Mouse (Mus musculus): Measurements from ENCODE around the gene Dazap2.
"Not testable (repeated sequence)": the region's sequence is repeated elsewhere in the genome, so short reads cannot be mapped to it uniquely, and the experiment has no call there.

Gene Dazap2

GRCm38 (mm10) chr15:100611951-100612350, 3.2 kb upstream of the Dazap2 start:
- in situ Hi-C loops (cut with MboI, MseI) = loop anchor here (5.0 kb wide), 2 partner anchors 65 to 140 kb away; no protein-coding TSS in a partner anchor

- in situ Hi-C loops (cut with MboI, MseI) = loop anchor here (5.0 kb wide), 2 partner anchors 65 to 140 kb away; no protein-coding TSS in a partner anchor
Measured at GRCm38 (mm10) chr15:100612432-100612831, 2.7 kb upstream of the Dazap2 start.

GRCm38 (mm10) chr15:100613584-100613983, 1.6 kb upstream of the Dazap2 start:
- in situ Hi-C loops (cut with MboI, MseI) = loop anchor here (5.0 kb wide), 2 partner anchors 66 to 141 kb away; no protein-coding TSS in a partner anchor

GRCm38 (mm10) chr15:100614218-100614995, 742 bp upstream of the Dazap2 start:
- in situ Hi-C loops (cut with MboI, MseI) = loop anchor here (5.0 kb wide), 2 partner anchors 67 to 142 kb away; no protein-coding TSS in a partner anchor

GRCm38 (mm10) chr15:100615825-100616220, 674 bp downstream of the Dazap2 start:
- in situ Hi-C loops (cut with MboI, MseI) = no loop called here

- in situ Hi-C loops (cut with MboI, MseI) = no loop called here
Measured at GRCm38 (mm10) chr15:100616221-100616620, 1.1 kb downstream of the Dazap2 start.

- in situ Hi-C loops (cut with MboI, MseI) = no loop called here
Measured at GRCm38 (mm10) chr15:100619200-100619599, 4.1 kb downstream of the Dazap2 start.

GRCm38 (mm10) chr15:100621671-100622070, 6.5 kb downstream of the Dazap2 start:
- in situ Hi-C loops (cut with MboI, MseI) = not testable (repeated sequence)

GRCm38 (mm10) chr15:100622164-100622563, 7.0 kb downstream of the Dazap2 start:
- in situ Hi-C loops (cut with MboI, MseI) = no loop called here

- in situ Hi-C loops (cut with MboI, MseI) = no loop called here
Measured at GRCm38 (mm10) chr15:100623754-100624153, 8.6 kb downstream of the Dazap2 start.

GRCm38 (mm10) chr15:100624435-100624834, 9.3 kb downstream of the Dazap2 start:
- in situ Hi-C loops (cut with MboI, MseI) = no loop called here

- in situ Hi-C loops (cut with MboI, MseI) = no loop called here
Measured at GRCm38 (mm10) chr15:100627287-100627686, 12.1 kb downstream of the Dazap2 start.

- in situ Hi-C loops (cut with MboI, MseI) = no loop called here
Measured at GRCm38 (mm10) chr15:100627774-100628370, 12.7 kb downstream of the Dazap2 start.

GRCm38 (mm10) chr15:100628797-100629196, 13.6 kb downstream of the Dazap2 start:
- in situ Hi-C loops (cut with MboI, MseI) = no loop called here

GRCm38 (mm10) chr15:100630126-100630525, 15.0 kb downstream of the Dazap2 start:
- in situ Hi-C loops (cut with MboI, MseI) = no loop called here

GRCm38 (mm10) chr15:100631454-100632170, 16.5 kb downstream of the Dazap2 start:
- in situ Hi-C loops (cut with MboI, MseI) = no loop called here

- in situ Hi-C loops (cut with MboI, MseI) = no loop called here
Measured at GRCm38 (mm10) chr15:100632323-100632722, 17.2 kb downstream of the Dazap2 start.

GRCm38 (mm10) chr15:100633341-100633740, 18.2 kb downstream of the Dazap2 start:
- in situ Hi-C loops (cut with MboI, MseI) = no loop called here

- in situ Hi-C loops (cut with MboI, MseI) = no loop called here
Measured at GRCm38 (mm10) chr15:100635239-100635638, 20.1 kb downstream of the Dazap2 start.

- in situ Hi-C loops (cut with MboI, MseI) = no loop called here
Measured at GRCm38 (mm10) chr15:100635851-100636645, 20.9 kb downstream of the Dazap2 start.
